ENCODE assay signal across 27 mouse cellular contexts in the genomic region with DNA sequence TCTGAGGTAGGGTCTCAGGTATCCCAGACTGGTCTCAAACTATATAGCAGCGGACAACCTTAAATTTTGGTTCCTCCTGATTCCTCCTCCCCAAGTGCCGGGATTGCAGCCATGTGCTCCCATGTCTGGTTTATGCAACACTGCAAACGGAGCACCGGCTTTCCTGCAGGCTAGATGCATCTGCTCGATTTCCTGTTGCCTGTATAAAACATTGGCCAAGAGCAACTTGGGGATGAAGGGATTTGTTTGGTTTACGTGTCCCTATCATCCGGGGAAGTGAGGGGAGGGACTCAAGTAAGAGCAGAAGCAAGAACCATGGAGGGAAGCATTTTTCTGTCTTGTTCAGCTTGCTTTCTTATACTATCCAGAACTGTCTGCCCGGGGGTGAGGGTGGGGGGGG. TPM values are rescaled to one million over a fixed set of nuclear protein-coding genes. Genes with fewer than 3 reads are reported as not detected.
DNase-seq lines count a peak whose midpoint lies in the region; ATAC-seq and TF ChIP-seq lines count a peak whose summit lies in the region.
"Had no signal": no experiment of that assay in that cellular context is flagged by ENCODE, and none has a peak within 500 bp of the region (broad histone marks: within the 10 kb centered on the region; RNA-seq: fewer than 3 reads in every experiment).

No protein-coding gene starts in this region.

- TF ChIP-seq EP300 in lung, postnatal 0 days (IDR thresholded peaks at IDR 0.05), result no peak

- 61% methylated on average over 8 of the region's 8 CpGs for WGBS in heart, embryonic 13.5 days
- 54% methylated on average over 8 of the region's 8 CpGs for WGBS in intestine, embryonic 15.5 days
- WGBS in intestine, postnatal 0 days, result 60% methylated on average over 8 of the region's 8 CpGs
- 53% methylated on average over 8 of the region's 8 CpGs for WGBS in lung, postnatal 0 days
- 55% methylated on average over 8 of the region's 8 CpGs for WGBS in stomach, embryonic 16.5 days

- no peak for DNase-seq in heart, adult 9 months (ENCODE audit: low spot score in 2 of 2)
- DNase-seq in lung, postnatal 0 days (ENCODE audit: low spot score), result peak; percentile 45
- DNase-seq in lung, postnatal 36 days, result no peak
- no peak for DNase-seq in cerebellum, postnatal 25 days
- DNase-seq: adrenal gland, postnatal 10 days; adrenal gland, postnatal 36 days; B cell, adult 2 months; cerebellum, adult 18-20 months; cerebellum, adult 9-10 months; cerebellum, postnatal 14 days had no signal

- H3K9ac ChIP-seq in heart, embryonic 13.5 days, result no peak overlapping the region
- H3K9ac ChIP-seq in intestine, embryonic 15.5 days, result no peak overlapping the region
- no peak overlapping the region for H3K9ac ChIP-seq in intestine, postnatal 0 days (ENCODE audit: low read depth, low read length)
- no peak overlapping the region for H3K9ac ChIP-seq in lung, postnatal 0 days (replicated peaks; ENCODE audit: low read depth)
- no peak overlapping the region for H3K9ac ChIP-seq in stomach, embryonic 16.5 days (ENCODE audit: low read length)
- H3K9ac ChIP-seq: embryonic facial prominence, embryonic 13.5 days; forebrain, embryonic 12.5 days; forebrain, embryonic 15.5 days; hindbrain, embryonic 12.5 days; hindbrain, embryonic 15.5 days had no signal

- H3K4me3 ChIP-seq in heart, embryonic 13.5 days, result no peak overlapping the region
- H3K4me3 ChIP-seq in intestine, embryonic 15.5 days (replicated peaks), result no peak overlapping the region
- no peak overlapping the region for H3K4me3 ChIP-seq in intestine, postnatal 0 days (ENCODE audit: low read depth, low read length)
- H3K4me3 ChIP-seq in lung, postnatal 0 days (ENCODE audit: low read depth, low read length), result no peak overlapping the region
- no peak overlapping the region for H3K4me3 ChIP-seq in stomach, embryonic 16.5 days (replicated peaks; ENCODE audit: low read length)
- H3K4me3 ChIP-seq: embryonic facial prominence, embryonic 10.5 days; embryonic facial prominence, embryonic 13.5 days; erythroblast, embryonic 14.5 days; forebrain, embryonic 12.5 days; forebrain, embryonic 15.5 days; heart, adult 2 months; hindbrain, embryonic 12.5 days; hindbrain, embryonic 15.5 days had no signal

- ATAC-seq in heart, embryonic 13.5 days (ENCODE audit: extremely low read depth, insufficient number of reproducible peaks, low FRiP score, low TSS enrichment), result no peak
- no peak for ATAC-seq in intestine, embryonic 15.5 days
- no peak for ATAC-seq in intestine, postnatal 0 days
- ATAC-seq in lung, postnatal 0 days, result peak; percentile 18; the same call in 1 of the 2 replicates
- no peak for ATAC-seq in stomach, embryonic 16.5 days (ENCODE audit: insufficient read depth, low FRiP score)
- ATAC-seq: forebrain, embryonic 15.5 days; Patski had no signal

- H3K36me3 ChIP-seq in heart, embryonic 13.5 days, result no peaks in the 10 kb centered on the region
- H3K36me3 ChIP-seq in intestine, embryonic 15.5 days, result no peaks in the 10 kb centered on the region
- H3K36me3 ChIP-seq in intestine, postnatal 0 days (ENCODE audit: control insufficient read depth, insufficient read depth), result no peaks in the 10 kb centered on the region
- H3K36me3 ChIP-seq in lung, postnatal 0 days (ENCODE audit: insufficient read depth, low read length), result no peaks in the 10 kb centered on the region
- H3K36me3 ChIP-seq in stomach, embryonic 16.5 days (ENCODE audit: control insufficient read depth, insufficient read depth, low read length), result no peaks in the 10 kb centered on the region
- H3K36me3 ChIP-seq: embryonic facial prominence, embryonic 10.5 days; embryonic facial prominence, embryonic 13.5 days; forebrain, embryonic 12.5 days; forebrain, embryonic 15.5 days; G1E; hindbrain, embryonic 12.5 days; hindbrain, embryonic 15.5 days had no signal

- H3K27me3 ChIP-seq in heart, embryonic 13.5 days (replicated peaks), result peaks cover 5% of the 10 kb centered on the region; the same call in 1 of the 2 replicates
- no peaks in the 10 kb centered on the region for H3K27me3 ChIP-seq in intestine, embryonic 15.5 days (replicated peaks)
- no peaks in the 10 kb centered on the region for H3K27me3 ChIP-seq in intestine, postnatal 0 days (replicated peaks; ENCODE audit: control insufficient read depth, insufficient read depth, low read length)
- H3K27me3 ChIP-seq in lung, postnatal 0 days (replicated peaks; ENCODE audit: insufficient read depth, low read length), result no peaks in the 10 kb centered on the region
- H3K27me3 ChIP-seq in stomach, embryonic 16.5 days (ENCODE audit: control insufficient read depth, insufficient read depth, low read length), result no peaks in the 10 kb centered on the region
- H3K27me3 ChIP-seq: CH12.LX; embryonic facial prominence, embryonic 13.5 days; forebrain, embryonic 12.5 days; forebrain, embryonic 15.5 days; hindbrain, embryonic 12.5 days; hindbrain, embryonic 15.5 days had no signal

- no peaks in the 10 kb centered on the region for H3K9me3 ChIP-seq in heart, embryonic 13.5 days
- H3K9me3 ChIP-seq in intestine, embryonic 15.5 days, result no peaks in the 10 kb centered on the region
- no peaks in the 10 kb centered on the region for H3K9me3 ChIP-seq in intestine, postnatal 0 days (ENCODE audit: control insufficient read depth)
- no peaks in the 10 kb centered on the region for H3K9me3 ChIP-seq in lung, postnatal 0 days (ENCODE audit: low read length)
- H3K9me3 ChIP-seq in stomach, embryonic 16.5 days (replicated peaks; ENCODE audit: control insufficient read depth, low read length), result no peaks in the 10 kb centered on the region
- H3K9me3 ChIP-seq: embryonic facial prominence, embryonic 10.5 days; embryonic facial prominence, embryonic 13.5 days; forebrain, embryonic 12.5 days; forebrain, embryonic 15.5 days; hindbrain, embryonic 12.5 days; hindbrain, embryonic 15.5 days had no signal

- H3K4me2 ChIP-seq in heart, embryonic 13.5 days, result no peak overlapping the region
- H3K4me2 ChIP-seq in intestine, embryonic 15.5 days (replicated peaks), result no peak overlapping the region
- no peak overlapping the region for H3K4me2 ChIP-seq in intestine, postnatal 0 days (replicated peaks; ENCODE audit: low read depth)
- no peak overlapping the region for H3K4me2 ChIP-seq in lung, postnatal 0 days (replicated peaks; ENCODE audit: low read depth, low read length)
- no peak overlapping the region for H3K4me2 ChIP-seq in stomach, embryonic 16.5 days (ENCODE audit: low read depth, low read length)
- H3K4me2 ChIP-seq: embryonic facial prominence, embryonic 13.5 days; forebrain, embryonic 12.5 days; forebrain, embryonic 15.5 days; hindbrain, embryonic 12.5 days; hindbrain, embryonic 15.5 days had no signal

- H3K27ac ChIP-seq in heart, embryonic 13.5 days (replicated peaks), result 0 out of 2 replicates have a peak overlapping the region, but pooled peaks have one; percentile 34
- peak overlapping the region; percentile 17; the same call in 1 of the 2 replicates for H3K27ac ChIP-seq in intestine, embryonic 15.5 days
- H3K27ac ChIP-seq in intestine, postnatal 0 days (ENCODE audit: low read depth, low read length), result no peak overlapping the region
- H3K27ac ChIP-seq in lung, postnatal 0 days (ENCODE audit: low read length), result no peak overlapping the region
- peak overlapping the region; percentile 44; the same call in 1 of the 2 replicates for H3K27ac ChIP-seq in stomach, embryonic 16.5 days (ENCODE audit: low read length)
- H3K27ac ChIP-seq: embryonic facial prominence, embryonic 10.5 days; embryonic facial prominence, embryonic 13.5 days; forebrain, embryonic 12.5 days; forebrain, embryonic 15.5 days; heart, adult 2 months; hindbrain, embryonic 12.5 days; hindbrain, embryonic 15.5 days had no signal

- no peaks in the 10 kb centered on the region for H3K4me1 ChIP-seq in heart, embryonic 13.5 days
- no peaks in the 10 kb centered on the region for H3K4me1 ChIP-seq in intestine, embryonic 15.5 days (replicated peaks)
- no peaks in the 10 kb centered on the region for H3K4me1 ChIP-seq in intestine, postnatal 0 days (replicated peaks; ENCODE audit: control insufficient read depth, insufficient read depth, low read length)
- no peaks in the 10 kb centered on the region for H3K4me1 ChIP-seq in lung, postnatal 0 days (ENCODE audit: insufficient read depth, low read depth, low read length)
- no peaks in the 10 kb centered on the region; the same call in 1 of the 2 replicates for H3K4me1 ChIP-seq in stomach, embryonic 16.5 days (ENCODE audit: control insufficient read depth, insufficient read depth, low read length)
- H3K4me1 ChIP-seq: embryonic facial prominence, embryonic 13.5 days; forebrain, embryonic 15.5 days; hindbrain, embryonic 15.5 days had no signal

- no peak for TF ChIP-seq CTCF in intestine, postnatal 0 days (IDR thresholded peaks at IDR 0.05; ENCODE audit: low read depth)
- no peak for TF ChIP-seq CTCF in lung, postnatal 0 days (IDR thresholded peaks at IDR 0.05)

RNA-seq across cellular contexts. Expression of a gene that starts 23.5 kb away (rescaled TPM):
- polyA plus RNA-seq in heart, embryonic 13.5 days (2015; fragmentation: Nextera tagmentation; extraction: Ambion mirVana), result not detected in 2 replicates
- not detected in 2 replicates for polyA plus RNA-seq in intestine, embryonic 15.5 days (2015; fragmentation: Nextera tagmentation; extraction: Ambion mirVana)
- not detected in 2 replicates for polyA plus RNA-seq in intestine, postnatal 0 days (2015; fragmentation: Nextera tagmentation; extraction: Ambion mirVana)
- polyA plus RNA-seq in lung, postnatal 0 days (2015; fragmentation: Nextera tagmentation; extraction: Ambion mirVana), result 2.1 and 2.5 TPM in 2 replicates
- not detected in 2 replicates for polyA plus RNA-seq in stomach, embryonic 16.5 days (2015; fragmentation: Nextera tagmentation; extraction: Ambion mirVana)
- polyA plus RNA-seq: embryonic facial prominence, embryonic 13.5 days; erythroblast, embryonic 14.5 days; G1E; heart, embryonic 14.5 days; intestine, embryonic 14.5 days; Patski had no signal

RNA-seq across cellular contexts. Expression of a gene that starts 47.7 kb away (rescaled TPM):
- polyA plus RNA-seq in heart, embryonic 13.5 days (2015; fragmentation: Nextera tagmentation; extraction: Ambion mirVana), result 26.7 and 29.1 TPM in 2 replicates
- 77.1 and 81.1 TPM in 2 replicates for polyA plus RNA-seq in intestine, embryonic 15.5 days (2015; fragmentation: Nextera tagmentation; extraction: Ambion mirVana)
- polyA plus RNA-seq in intestine, postnatal 0 days (2015; fragmentation: Nextera tagmentation; extraction: Ambion mirVana), result 119 and 135 TPM in 2 replicates
- polyA plus RNA-seq in lung, postnatal 0 days (2015; fragmentation: Nextera tagmentation; extraction: Ambion mirVana), result 33.7 and 36.3 TPM in 2 replicates
- polyA plus RNA-seq in stomach, embryonic 16.5 days (2015; fragmentation: Nextera tagmentation; extraction: Ambion mirVana), result 52.8 and 52.9 TPM in 2 replicates
- polyA plus RNA-seq: G1E had no signal

Comparison
In these comparisons a context has a peak if more than half of its experiments do, and no peak if none do; other contexts are left out.
1. H3K27ac ChIP-seq: peak in heart, embryonic 13.5 days (single experiment), intestine, embryonic 15.5 days (single experiment) and stomach, embryonic 16.5 days (single experiment); none in intestine, postnatal 0 days (single experiment) and lung, postnatal 0 days (single experiment).